Mouse (Mus musculus) cerebellum, postnatal 4 days (tissue): Measurements from ENCODE around the gene Gm20517.

Source experiments
- DNase-seq, 2 experiments: peaks; one replicate each; pipeline ENCODE4 v3.0.0; 2022; ENCODE audit warnings: low spot score in 2 of 2, mixed read lengths in 1 of 2

Gene Gm20517

DNA sequence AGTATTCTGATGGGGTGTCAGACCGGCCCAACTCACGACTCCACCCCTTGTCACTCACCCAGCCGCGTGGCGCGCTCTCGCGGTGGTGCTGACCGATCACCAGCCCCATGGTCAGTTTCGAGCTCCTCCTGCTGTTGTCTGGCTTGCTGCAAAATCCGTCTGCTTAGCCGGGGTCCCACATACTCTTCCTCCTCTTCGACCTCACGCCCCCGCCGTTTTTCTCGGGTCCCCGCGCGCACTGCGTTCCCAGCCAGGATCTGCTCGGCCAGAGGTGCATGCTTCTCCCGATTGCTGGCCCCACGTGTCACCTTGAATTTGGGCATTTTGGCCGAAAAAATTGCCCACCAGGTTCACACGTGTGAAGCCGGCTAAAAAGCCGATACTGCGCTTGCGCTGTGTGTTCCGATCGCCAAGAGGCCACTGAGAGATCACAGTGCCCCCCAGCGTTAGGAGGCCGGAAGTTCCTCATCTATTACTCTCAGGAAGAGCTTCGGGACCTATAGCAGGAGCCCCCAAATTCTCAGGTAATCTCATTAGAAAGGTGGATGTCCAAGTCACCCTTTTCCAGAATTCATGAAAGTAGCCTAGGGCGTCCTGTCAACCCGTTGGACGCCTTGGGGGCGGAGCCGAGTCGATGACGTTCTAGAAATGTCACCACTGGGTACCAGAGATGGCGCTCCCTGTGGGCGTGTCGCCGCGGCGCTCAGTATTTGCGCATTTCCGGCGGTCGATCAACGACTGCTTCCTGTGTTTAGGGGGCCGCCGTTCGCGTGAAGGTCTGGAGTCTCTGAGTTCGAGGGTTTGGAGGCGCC is at the start of gene Gm20517, which contains the start of the genes Bysl and Med20:
TSS of gene Gm20517 (plus strand) at position 741 of the 812 bp plus-strand sequence.
TSS of gene Bysl (minus strand) at position 644 of the 812 bp plus-strand sequence.
TSS of gene Med20 (plus strand) at position 734 of the 812 bp plus-strand sequence.
- DNase-seq, result peak; percentile 92 to 97

DNA sequence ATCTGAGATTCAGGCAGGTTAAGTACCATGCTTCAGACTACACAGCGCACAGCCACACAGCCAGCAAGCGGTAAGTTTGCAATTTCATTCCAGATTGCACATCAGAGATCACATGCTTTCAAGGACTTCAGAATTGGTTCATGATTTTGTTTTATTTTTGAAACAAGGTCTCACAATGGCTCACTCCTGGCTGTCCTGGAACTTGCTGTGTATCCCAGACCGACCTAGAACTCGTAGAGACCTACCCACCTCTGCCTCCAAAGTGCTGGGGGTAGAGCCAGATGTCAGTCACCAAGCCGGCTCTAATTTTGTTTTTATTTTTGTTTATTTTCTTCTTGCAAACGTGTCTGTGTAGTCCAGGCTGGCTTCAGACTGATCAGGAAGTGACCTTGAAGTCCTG is 48.5 kb upstream of the Gm20517 start:
- no peak for DNase-seq

DNA sequence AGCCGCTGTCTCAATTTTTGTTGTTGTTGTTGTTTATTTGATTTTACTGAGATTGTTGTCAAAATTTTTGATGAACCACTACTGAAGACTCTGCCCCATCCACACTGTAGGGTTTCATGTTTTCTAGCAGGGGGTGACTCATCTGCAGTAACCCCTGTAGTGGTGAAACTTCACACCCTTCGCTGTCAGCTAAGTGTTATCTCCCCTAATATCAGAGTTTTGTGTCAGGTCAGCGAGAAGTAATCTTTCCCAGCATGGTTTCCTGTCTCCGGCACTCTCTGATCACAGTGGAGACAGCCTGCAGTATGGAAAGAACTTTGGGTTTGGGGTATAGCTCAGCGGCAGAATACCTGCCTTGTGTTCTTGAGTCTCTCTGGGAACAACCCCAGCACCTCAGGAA is 46.8 kb upstream of the Gm20517 start:
- no peak for DNase-seq

DNA sequence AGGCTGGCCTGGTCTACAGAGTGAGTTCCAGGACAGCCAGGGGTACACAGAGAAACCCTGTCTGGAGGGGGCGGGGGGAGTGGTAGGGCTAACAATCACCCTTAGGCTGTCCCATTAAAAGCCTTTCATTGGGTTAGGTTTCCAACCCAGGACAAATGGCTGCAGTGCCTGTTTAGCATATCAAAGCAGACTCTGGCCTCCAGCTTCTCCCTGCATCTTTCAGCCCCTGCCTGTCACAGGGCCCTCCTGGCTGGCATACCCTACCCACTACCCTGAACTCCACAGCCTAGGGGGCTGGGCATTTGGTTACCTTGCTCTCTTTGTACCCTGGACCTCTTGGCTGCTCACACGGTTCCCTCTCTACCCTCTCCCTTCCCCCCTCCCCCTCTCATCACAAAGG is 45.3 kb upstream of the Gm20517 start:
- DNase-seq, result no peak

DNA sequence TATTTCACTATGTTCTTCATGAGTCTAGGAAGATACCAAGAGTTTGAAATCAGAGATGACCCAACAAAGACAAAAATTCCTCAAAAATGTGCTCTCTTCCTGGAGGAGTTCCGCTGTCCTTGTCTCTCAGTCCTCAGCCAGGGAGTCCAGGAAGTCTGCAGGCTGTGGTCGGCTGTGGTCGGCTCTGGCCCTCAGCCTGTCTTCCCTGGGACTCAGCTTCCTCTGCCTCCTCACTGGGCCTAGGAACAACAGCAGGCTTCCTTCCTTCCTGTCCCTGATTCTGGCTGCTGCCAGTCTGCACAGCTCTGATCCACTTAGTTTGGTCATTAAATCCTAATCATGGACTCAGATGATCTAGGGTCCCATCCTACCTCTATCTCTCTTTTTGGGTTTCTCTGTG is 44.1 kb upstream of the Gm20517 start:
- DNase-seq, result no peak

DNA sequence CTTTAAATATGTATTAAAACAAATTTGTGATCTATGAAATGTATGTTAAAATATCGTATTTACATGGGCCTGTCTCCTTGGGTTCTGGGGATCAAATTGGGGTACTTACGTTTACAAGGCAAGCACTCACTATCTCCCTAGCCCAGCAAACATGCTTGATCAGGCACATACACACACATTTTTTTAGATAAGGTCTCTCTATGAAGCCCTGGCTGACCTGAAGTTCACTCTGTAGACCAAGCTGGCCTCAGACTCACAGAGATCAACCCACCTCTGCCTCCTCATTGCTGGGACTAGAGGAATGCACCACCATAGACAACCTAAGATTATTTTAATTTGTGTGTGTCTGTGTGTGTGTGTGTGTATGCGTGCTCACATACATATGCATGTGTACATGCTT is 43.0 kb upstream of the Gm20517 start:
- no peak for DNase-seq

DNA sequence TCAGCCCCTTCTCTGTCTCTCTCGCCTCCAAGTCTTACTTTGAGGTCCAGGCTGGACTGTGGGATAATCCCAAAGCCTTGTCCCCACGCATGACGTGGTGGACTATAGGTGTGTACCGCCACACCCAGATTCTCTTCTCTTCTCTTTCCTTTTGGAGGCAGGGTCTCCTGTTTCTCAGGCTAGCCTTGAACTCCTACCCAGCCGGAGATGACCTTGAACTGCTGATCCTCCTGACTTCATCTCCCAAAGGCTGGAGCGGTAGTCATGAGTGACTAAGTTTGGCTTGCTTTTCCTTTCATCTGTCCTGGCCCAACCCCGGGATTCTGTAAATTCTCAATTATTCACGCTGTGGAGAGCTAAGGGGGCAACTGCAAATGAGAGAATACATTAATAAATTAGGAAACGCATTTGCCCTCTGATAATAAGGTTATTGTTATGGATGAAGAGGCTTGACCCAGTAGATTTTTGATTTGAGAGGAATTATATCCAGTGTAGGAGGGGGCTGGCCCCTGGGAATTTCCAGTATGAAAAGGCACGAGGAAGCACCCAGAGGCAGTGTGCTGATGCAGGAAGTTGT is 42.4 kb upstream of the Gm20517 start:
- no peak for DNase-seq

DNA sequence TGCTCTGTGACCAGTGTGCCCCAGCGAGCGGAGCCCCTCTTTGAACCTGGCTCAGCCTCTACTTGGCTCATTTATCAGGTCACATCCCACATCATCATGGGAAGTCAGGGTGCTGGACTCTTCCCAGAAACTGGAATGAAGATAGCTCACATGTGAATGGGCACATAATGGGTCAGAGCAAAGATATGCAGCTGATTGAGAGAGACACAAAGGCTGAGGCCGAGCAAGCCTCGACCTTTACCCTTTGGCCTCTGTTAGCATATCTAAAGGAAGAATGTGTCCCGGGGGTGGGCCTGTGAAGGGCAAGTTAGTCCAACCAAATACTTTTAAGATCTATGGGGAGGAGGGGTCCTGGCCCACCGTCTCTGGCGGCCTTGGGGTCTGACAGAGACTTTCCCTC is 39.8 kb upstream of the Gm20517 start:
- DNase-seq, result no peak

DNA sequence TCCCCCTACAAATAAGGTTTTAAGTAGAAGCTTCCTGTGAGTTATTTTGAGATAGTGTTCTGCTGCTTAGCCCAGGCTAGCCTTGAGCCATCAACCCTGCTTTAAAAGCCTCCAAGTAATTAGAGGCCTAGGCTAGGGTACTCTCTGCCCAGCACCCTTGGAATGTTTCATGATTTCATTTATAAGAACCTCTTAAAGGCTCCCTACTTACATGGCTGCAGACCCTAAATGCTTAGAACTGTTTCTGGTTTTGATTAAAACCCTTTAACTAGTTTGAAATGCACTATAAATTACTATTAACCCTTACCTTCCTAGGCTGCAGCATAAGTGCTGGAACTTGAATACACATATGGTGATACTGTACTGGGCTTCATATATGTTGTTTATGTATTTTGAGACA is 39.0 kb upstream of the Gm20517 start:
- DNase-seq, result no peak

DNA sequence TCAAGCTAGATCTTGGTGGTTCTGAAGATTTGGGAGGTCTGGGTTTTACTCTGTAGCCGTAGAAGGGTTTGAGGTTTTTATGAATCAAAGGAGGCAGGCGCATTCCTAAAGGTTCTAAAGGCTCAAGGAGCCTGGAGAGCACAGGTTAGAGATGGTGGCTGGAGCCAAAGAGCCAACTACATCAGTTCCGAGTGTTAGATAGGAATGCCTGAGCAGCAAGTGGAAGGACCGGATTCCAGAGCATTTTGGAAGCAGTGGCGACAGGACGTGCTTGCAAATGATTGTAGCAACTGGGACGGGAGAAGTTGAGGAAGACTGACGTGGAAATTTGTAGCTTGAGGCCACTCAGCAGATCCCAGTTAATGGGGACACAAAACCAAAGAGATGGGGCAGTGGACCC is 37.4 kb upstream of the Gm20517 start:
- no peak for DNase-seq

DNA sequence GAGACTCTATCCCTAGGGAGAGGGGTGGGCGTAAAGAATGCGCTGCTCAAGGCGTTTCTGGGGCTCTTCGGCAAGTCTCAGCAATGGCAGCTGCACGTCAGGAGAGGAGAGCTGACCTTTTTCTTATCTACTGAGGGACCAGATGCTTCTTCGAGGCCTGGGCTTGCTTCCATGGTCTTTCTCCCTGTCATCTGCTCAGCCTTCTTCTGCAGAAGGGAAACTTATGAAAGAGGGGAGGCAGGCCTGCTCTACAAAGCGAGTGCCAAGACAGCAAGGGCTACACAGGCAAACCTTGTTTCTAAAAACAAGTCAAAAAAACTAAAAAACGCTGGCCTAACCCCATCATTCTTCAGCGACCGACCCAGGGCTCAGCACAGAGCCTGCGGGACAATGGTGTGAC is 36.6 kb upstream of the Gm20517 start:
- DNase-seq, result no peak

DNA sequence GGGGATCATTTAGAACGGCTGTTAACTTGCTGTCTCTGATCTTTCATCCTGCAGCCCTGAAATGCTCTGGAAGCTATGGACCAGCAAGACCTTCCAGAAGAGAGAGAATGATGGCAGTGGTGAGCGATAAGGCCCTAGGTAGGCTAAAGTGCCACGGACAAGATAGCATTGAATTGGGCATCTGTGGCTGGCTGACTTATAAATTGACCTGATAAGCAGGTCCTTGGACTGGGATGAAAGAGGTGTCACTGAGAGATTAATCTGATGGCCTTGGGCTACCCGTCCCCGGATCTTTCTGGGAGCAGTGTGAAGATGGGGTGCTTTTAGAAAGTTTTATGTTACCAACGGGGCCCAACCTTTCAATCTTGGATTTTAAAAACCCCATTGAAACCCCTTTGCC is 32.7 kb upstream of the Gm20517 start:
- DNase-seq, result no peak

DNA sequence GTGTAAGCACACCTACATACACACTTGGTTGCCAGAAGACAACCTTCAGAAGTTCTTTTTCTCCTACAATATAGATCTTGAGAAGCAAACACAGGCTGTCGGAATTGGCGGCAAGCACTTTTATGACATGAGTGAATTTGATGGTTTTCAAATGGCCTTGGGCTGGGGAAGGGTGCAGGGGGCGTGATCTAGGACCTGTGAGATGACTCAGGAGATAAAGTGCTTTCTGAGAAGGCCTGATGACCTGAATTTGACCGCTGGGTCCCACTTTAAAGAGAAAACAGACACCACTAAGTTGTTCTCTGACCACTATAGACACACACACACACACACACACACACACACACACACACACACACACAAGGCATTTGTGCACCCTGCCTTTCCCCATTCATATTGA is 30.4 kb upstream of the Gm20517 start:
- no peak for DNase-seq

DNA sequence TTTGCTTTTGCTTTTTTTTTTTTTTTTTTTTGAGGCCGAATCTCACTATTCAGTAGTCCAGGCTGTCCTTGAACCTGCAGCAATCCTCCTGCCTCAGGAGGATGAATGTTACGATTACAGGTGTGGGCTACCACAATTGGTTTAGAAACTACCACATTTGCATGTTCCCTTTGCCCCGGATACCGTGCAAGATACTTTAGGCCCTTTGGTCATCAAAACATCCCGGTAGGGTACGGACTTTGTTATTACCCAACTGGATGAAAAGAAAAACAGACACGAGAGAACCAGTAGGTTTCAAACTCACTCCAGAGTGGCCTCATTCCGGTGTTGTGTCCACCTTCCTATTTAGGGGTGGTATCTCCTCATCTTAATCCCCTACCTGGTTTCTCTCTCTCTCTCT is 22.9 kb upstream of the Gm20517 start:
- DNase-seq, result no peak

DNA sequence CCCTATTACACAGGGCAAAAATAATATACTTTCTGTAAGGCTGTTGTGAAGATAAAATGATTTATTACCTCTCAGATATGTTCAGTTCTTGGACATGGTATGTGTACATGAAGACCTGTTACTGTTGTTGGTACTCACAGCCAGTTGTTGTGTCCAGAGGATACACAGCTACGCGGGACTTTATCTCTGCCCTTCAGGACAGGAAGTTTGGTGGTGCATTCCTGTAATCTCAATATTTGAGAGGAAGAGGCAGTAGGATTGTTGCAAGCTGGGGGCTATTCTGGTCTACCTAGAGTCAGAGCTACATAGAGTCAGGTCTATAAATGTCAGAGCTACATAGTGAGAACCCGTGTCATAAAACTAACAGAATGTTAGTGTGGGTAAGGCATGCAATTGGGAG is 20.3 kb upstream of the Gm20517 start:
- no peak for DNase-seq

DNA sequence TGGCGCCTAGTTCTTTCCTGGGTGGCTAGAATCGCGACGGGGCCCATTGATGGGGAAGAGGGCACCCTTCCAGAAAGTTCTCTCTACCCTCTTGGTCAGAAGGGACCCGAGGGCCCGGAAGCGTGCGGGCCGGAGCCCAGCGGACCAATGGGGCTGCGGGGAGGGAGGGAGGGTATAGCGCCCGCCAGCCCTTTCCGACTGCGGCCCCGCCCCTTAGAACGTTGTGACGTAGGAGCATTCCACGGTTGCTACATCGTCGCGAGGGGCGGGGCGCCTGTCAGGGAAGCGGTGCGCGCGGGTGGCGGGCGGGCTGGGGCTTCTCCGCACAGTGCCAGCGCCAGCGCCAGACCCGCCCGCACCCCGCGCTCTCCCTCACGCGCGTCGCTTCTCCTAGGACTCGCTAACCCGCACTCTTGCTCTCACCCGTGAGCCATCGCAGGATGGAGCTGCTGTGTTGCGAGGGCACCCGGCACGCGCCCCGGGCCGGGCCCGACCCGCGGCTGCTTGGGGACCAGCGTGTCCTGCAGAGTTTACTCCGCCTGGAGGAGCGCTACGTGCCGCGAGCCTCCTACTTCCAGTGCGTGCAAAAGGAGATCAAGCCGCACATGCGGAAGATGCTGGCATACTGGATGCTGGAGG is 18.1 kb upstream of the Gm20517 start:
- DNase-seq, result peak; percentile 72 to 89

DNA sequence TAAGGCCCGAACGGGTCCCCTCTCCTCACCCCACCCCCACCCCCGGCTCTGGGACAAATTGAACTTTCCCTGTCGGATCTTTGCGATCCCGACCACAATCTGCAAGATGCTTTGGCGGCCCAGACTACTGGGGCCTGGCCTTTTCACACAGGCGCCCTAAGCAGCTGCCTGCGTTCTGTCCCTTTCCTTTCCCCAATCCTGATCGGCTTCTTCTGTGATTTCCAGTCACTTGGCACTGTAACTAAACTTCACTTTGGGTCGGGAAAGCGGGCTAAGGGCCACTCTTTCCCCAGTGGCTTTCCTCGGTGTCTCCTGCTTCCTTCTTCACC is 17.6 kb upstream of the Gm20517 start:
- no peak for DNase-seq

DNA sequence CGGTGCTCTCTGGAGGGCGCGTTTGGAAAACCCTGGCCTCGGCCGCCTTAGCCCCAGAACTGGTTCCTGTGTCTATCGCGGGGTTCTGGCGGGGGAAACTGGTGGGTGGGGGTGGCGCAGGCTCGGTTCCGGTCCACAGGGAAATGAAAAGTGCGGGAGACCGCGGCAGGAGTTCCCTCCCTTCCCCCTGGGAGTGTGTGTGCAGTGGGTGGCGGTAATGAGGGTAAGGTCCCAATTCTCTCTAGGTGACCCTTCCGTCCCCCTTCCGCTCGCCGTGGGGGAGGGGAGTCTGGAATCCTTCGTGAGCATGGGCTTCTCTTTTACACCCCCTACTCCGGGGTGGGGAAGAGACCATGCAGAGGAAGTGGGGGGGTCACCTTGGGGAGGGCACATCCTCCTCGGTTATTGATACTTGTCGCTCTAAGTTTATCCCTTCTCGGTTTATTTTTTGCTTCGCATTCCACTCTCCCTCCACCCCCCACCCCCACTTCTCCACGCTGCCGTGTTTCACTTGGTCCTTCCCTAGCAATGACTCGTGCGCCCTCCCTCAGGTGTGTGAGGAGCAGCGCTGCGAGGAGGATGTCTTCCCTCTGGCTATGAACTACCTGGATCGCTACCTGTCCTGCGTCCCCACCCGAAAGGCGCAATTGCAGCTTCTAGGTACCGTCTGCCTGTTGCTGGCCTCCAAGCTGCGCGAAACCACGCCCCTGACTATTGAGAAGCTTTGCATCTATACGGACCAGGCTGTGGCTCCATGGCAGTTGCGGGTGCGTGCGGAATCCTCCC is 17.0 kb upstream of the Gm20517 start:
- DNase-seq, result no peak

DNA sequence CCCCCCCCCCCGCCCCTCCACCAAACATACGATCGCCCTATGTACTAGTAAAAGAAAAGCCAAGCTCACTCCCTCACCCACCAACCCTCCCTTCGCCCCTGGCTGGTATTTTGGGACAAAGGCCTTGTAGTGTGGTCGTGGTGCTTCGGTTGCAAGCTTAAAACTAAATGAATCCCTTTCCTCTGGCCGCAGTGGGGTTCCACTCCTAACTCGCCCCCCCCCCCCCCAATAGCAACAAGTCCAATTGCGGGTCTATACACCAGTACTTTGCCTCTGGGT is 16.5 kb upstream of the Gm20517 start:
- DNase-seq, result no peak

DNA sequence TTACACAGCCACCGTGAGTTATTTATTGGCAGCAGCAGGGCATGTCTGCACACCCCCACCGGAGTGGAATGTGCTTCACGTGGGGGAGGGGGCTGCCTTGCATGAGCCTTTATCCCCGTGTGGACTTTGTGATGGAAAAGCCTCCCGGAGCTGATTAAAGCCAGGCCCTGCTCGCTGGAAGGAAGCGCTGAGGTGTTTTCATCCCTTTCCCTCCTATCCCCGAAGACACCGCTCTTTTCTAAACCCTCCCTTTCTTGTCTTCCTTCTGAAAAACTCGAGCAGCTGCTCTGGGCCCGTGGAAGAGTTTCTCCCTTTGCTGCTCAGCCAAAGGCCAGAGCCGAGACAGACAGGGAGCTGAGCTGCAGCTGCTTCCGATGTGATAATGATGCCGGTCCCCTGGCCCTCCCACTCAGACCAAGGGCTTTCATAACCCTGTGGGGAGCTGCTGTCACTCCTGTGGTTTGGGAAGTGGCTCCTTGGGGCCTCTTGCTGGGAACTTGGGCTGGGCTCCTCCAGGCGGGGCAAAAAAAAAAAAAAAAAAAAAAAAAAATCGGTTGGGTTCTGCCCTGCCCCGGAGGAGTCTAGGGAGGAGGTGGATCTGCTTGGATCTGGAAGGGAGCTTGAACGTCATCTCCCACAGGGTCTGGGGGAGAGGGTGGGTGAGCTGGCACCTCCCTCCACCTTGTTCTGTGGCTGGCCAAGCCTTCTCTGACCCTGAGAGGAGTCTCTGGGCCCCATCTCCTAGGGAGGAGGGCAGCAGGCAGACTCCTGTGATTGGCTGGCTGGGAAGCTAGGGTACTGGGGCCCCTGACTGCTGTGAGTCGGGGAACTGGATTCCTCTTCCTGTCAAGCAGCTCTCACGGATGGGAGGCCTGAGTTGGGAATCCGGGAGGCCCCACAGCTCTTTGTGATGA is 15.9 kb upstream of the Gm20517 start:
- DNase-seq, result no peak

DNA sequence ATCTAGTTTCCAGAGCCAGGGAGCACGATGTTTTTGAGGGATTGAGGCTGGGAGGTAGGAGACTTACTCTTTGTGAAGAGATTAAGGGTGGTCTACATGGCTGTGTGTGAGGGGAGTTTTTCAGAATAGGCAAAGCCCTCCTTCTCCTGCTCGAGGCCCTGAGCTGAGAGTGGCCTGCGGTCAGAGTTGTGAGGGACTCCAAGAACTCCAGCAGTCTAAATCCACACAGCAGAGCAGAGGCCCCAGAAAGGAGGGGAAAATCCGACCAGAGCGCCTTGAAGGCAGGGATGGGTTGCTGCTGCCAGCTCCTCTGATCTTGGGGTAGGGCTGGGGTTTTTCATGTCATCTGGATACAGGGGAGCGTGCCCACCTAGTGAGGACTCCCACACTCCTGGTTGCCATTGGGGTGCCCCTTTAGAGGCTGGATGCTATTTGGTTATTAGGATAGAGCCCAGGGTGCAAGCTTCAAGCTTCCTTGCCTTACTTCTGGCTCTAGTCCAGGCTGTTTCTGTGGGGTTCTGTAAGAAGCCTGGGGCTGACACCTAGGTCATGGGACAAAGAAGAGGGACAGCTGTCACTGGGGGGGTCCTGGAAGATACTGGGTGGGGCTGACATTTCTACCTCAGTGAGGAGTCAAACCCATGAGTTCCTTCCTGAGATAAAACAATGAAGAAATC is 15.1 kb upstream of the Gm20517 start:
- no peak for DNase-seq
